Mouse (Mus musculus): ENCODE measurements around the gene Dctpp1. TPM values are rescaled to one million over a fixed set of nuclear protein-coding genes. Genes with fewer than 3 reads are reported as not detected.

Dctpp1 gene
- polyA plus RNA-seq, 1 experiment = 82.3 TPM

GRCm38 (mm10) chr7:127225147-127225995 lies 35.1 kb downstream of the Dctpp1 start:
- TF ChIP-seq CTCF (IDR thresholded peaks at IDR 0.05; ENCODE audit: borderline replicate concordance, extremely low read depth, insufficient read depth, insufficient read length) (no peak), POLR2A (IDR thresholded peaks at IDR 0.05; ENCODE audit: borderline replicate concordance, extremely low read depth, insufficient read depth, insufficient read length, poor library complexity, severe bottlenecking) (no peak)
- DNase-seq (ENCODE audit: low read depth) = no peak

DNA sequence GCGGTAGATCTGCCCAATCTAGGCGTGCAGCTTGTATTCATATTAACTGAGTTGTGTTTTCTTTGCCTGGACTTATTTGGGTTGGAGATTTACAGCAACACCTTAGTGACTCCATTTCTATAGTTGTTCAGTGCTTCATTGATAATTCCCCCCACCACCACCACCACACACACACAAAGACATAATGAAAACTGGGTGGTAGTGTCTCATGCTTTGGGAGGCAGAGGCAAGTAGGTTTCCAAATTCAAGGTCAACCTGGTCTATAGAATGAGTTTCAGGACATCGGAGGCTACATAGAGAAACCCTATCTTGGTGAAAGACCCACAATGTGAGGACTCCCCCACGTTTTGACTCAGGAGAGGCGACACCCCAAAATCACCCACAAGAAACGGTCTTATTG lies 35.9 kb downstream of the Dctpp1 start:
- DNase-seq (ENCODE audit: low read depth) = no peak
- no peak for TF ChIP-seq POLR2A (IDR thresholded peaks at IDR 0.05; ENCODE audit: borderline replicate concordance, extremely low read depth, insufficient read depth, insufficient read length, poor library complexity, severe bottlenecking)
- TF ChIP-seq CTCF (IDR thresholded peaks at IDR 0.05; ENCODE audit: borderline replicate concordance, extremely low read depth, insufficient read depth, insufficient read length) = no peak

DNA sequence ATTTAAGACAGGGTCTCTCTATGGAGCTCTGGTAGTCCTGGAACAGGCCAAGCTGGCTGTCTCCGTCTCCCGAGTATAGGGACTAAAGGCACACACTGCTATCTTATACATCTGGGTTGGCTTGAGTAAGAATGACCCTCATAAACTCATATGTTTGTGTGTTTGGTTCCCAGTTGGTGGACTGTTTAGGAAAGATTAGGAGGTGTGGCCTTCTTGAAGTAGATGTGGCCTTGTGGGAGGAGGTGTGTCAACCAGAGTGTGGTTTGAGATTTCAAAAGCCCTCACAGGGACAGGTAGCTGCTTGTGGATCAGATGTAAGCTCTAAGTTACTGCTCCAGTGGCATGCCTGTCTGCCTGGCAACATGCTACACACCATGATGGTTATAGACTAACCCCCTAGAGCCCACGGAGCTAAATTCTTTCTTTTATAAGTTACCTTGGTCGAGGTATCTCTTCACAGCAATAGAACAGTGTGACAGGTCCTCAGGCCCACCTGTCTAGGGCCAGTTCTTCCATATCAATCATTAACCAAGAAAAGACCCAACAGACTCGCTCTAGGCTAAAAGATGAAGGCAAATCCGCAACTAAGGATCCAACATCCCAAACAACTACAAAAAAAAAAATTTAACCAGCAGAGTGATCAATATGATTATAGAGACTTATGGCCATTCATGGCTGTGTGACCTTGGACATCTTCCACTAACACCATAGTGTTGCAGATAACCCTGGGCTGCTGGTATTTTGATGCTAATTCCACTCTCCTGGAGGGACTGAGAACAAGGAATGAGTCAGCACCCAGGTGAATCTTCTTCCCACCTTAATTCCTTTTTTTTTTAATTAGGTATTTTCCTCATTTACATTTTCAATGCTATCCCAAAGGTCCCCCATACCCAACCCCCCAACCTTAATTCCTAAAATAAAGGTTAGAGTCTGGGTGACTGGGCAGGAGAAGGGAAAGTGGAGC lies 36.7 kb downstream of the Dctpp1 start:
- no peak for TF ChIP-seq POLR2A (IDR thresholded peaks at IDR 0.05; ENCODE audit: borderline replicate concordance, extremely low read depth, insufficient read depth, insufficient read length, poor library complexity, severe bottlenecking)
- no peak for TF ChIP-seq CTCF (IDR thresholded peaks at IDR 0.05; ENCODE audit: borderline replicate concordance, extremely low read depth, insufficient read depth, insufficient read length)
- no peak for DNase-seq (ENCODE audit: low read depth)

DNA sequence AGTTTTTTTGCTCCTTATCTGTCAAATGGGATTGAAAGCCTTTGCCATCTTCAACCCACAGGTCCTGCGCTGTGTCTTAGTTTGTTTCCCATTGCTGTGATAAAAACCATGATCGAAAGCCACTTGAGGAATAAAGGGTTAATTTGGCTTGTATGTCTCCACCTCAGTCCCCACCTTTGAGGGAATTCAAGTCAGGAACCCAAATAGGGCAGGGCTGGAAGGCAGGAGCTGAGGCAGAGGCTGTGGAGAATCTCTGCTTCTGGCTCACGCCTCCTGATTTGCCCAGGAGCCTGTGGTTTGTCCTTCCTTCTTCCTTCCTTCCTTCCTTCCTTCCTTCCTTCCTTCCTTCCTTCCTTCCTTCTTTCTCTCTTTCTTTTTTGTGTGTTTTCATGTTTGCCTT lies 37.4 kb downstream of the Dctpp1 start:
- no peak for DNase-seq (ENCODE audit: low read depth)

DNA sequence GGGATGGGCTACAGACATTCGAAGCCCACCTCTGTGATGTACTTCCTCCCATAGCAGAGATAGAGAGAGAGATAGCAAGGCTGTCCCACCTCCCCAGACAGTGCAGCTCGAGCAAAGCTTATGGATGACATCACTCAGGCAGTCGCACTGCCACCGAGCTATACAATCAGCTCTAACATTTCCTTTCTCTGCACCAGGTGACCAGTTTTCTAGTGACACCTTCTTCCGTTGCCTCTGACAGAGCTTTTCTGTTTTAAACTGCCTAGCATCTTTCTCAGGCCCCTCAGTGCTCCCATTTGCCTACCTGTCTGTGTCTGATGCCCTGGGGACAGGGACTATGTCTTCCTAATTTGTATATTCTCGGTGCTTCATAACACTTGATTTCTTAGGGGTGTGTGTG lies 40.1 kb downstream of the Dctpp1 start:
- TF ChIP-seq POLR2A (IDR thresholded peaks at IDR 0.05; ENCODE audit: borderline replicate concordance, extremely low read depth, insufficient read depth, insufficient read length, poor library complexity, severe bottlenecking) (no peak), CTCF (IDR thresholded peaks at IDR 0.05; ENCODE audit: borderline replicate concordance, extremely low read depth, insufficient read depth, insufficient read length) (no peak)
- DNase-seq (ENCODE audit: low read depth) = no peak

More for the DNA sequence above, 37.4 kb downstream of the Dctpp1 start:
- no peak for TF ChIP-seq CTCF (IDR thresholded peaks at IDR 0.05; ENCODE audit: borderline replicate concordance, extremely low read depth, insufficient read depth, insufficient read length)
- no peak for TF ChIP-seq POLR2A (IDR thresholded peaks at IDR 0.05; ENCODE audit: borderline replicate concordance, extremely low read depth, insufficient read depth, insufficient read length, poor library complexity, severe bottlenecking)

- no peak for DNase-seq (ENCODE audit: low read depth)
- no peak for TF ChIP-seq POLR2A (IDR thresholded peaks at IDR 0.05; ENCODE audit: borderline replicate concordance, extremely low read depth, insufficient read depth, insufficient read length, poor library complexity, severe bottlenecking)
- TF ChIP-seq CTCF (IDR thresholded peaks at IDR 0.05; ENCODE audit: borderline replicate concordance, extremely low read depth, insufficient read depth, insufficient read length) = no peak
These were observed 41.8 kb downstream of the Dctpp1 start for GRCm38 (mm10) chr7:127218670-127219069.

- no peak for DNase-seq (ENCODE audit: low read depth)
- TF ChIP-seq POLR2A (IDR thresholded peaks at IDR 0.05; ENCODE audit: borderline replicate concordance, extremely low read depth, insufficient read depth, insufficient read length, poor library complexity, severe bottlenecking) (no peak), CTCF (IDR thresholded peaks at IDR 0.05; ENCODE audit: borderline replicate concordance, extremely low read depth, insufficient read depth, insufficient read length) (no peak)
These were observed 42.4 kb downstream of the Dctpp1 start for GRCm38 (mm10) chr7:127217901-127218642.

GRCm38 (mm10) chr7:127217475-127217874 lies 43.0 kb downstream of the Dctpp1 start:
- no peak for DNase-seq (ENCODE audit: low read depth)
- TF ChIP-seq POLR2A (IDR thresholded peaks at IDR 0.05; ENCODE audit: borderline replicate concordance, extremely low read depth, insufficient read depth, insufficient read length, poor library complexity, severe bottlenecking) = no peak
- TF ChIP-seq CTCF (IDR thresholded peaks at IDR 0.05; ENCODE audit: borderline replicate concordance, extremely low read depth, insufficient read depth, insufficient read length) = no peak

DNA sequence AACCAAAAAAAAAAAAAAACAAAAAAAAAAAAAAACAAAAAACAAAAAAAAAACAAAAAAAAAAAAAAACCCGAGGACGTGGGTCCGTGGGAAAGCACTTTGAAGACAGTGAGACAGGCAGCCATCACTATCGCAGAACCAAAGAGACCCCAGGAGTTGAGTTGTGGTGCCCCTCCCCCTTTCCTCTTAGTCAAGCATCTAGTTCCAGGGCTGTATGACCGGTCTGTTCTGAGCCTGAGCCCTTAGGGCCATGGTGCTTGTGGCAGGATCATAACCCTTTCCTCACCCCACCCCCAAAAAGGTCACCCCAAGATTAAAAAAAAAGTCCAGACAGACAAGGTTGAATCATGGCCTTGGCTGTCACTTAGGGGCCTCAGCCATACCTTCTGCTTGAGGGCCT lies 44.2 kb downstream of the Dctpp1 start:
- DNase-seq (ENCODE audit: low read depth) = no peak
- TF ChIP-seq POLR2A (IDR thresholded peaks at IDR 0.05; ENCODE audit: borderline replicate concordance, extremely low read depth, insufficient read depth, insufficient read length, poor library complexity, severe bottlenecking) (no peak), CTCF (IDR thresholded peaks at IDR 0.05; ENCODE audit: borderline replicate concordance, extremely low read depth, insufficient read depth, insufficient read length) (no peak)

- peak; percentile 69 for DNase-seq (ENCODE audit: low read depth)
- TF ChIP-seq POLR2A (IDR thresholded peaks at IDR 0.05; ENCODE audit: borderline replicate concordance, extremely low read depth, insufficient read depth, insufficient read length, poor library complexity, severe bottlenecking) = no peak
- peak; percentile 88 for TF ChIP-seq CTCF (IDR thresholded peaks at IDR 0.05; ENCODE audit: borderline replicate concordance, extremely low read depth, insufficient read depth, insufficient read length)
These were observed 45.3 kb downstream of the Dctpp1 start for GRCm38 (mm10) chr7:127214981-127215871.

Data from brain, embryonic 14.5 days (tissue).